Mouse (Mus musculus): Measurements from ENCODE around the gene Fsip1. TPM values are rescaled to one million over a fixed set of nuclear protein-coding genes. Genes with fewer than 3 reads are reported as not detected.

Fsip1 gene
- polyA plus RNA-seq, 1 experiment from 2014 or later: 0.49 TPM

Small RNA genes lying within 50 kb of the gene (microRNA-seq; reads per million reads assigned to microRNA genes)
- gene Gm22800: not detected

Other genes with a start within 250 kb of the Fsip1 start
- gene Thbs1, start 145.1 kb downstream of the Fsip1 start, polyA plus RNA-seq (2014; fragmentation: Nextera tagmentation; extraction: Ambion mirVana): 24.2 and 24.5 TPM in 2 replicates
- 0.22 and 0.30 TPM in 2 replicates for gene Gpr176, start 116.5 kb upstream of the Fsip1 start, polyA plus RNA-seq (2014; fragmentation: Nextera tagmentation; extraction: Ambion mirVana)
- 14.0 and 15.0 TPM in 2 replicates for gene Eif2ak4, start 131.7 kb upstream of the Fsip1 start, polyA plus RNA-seq (2014; fragmentation: Nextera tagmentation; extraction: Ambion mirVana)
- gene Srp14, start 222.7 kb upstream of the Fsip1 start, polyA plus RNA-seq (2014; fragmentation: Nextera tagmentation; extraction: Ambion mirVana): 203 and 215 TPM in 2 replicates